13 mouse cellular contexts compared by ENCODE assay signal in genomic region chr2:116001352-116002138, GRCm38 (mm10).
DNase-seq lines count a peak whose midpoint lies in the region; ATAC-seq lines count a peak whose summit lies in the region.
"Had no signal": no experiment of that assay in that cellular context is flagged by ENCODE, and none has a peak within 500 bp of the region (broad histone marks: within the 10 kb centered on the region; RNA-seq: fewer than 3 reads in every experiment).

No protein-coding gene starts in this region.

- no peak overlapping the region for H3K4me3 ChIP-seq in forebrain, embryonic 12.5 days (replicated peaks)
- no peak overlapping the region for H3K4me3 ChIP-seq in forebrain, embryonic 16.5 days (replicated peaks; ENCODE audit: low read length)
- no peak overlapping the region for H3K4me3 ChIP-seq in hindbrain, embryonic 13.5 days
- no peak overlapping the region for H3K4me3 ChIP-seq in midbrain, embryonic 14.5 days (replicated peaks; ENCODE audit: low read depth, low read length)

- peaks cover 57% of the 10 kb centered on the region for H3K4me1 ChIP-seq in forebrain, embryonic 12.5 days
- peaks cover 58% of the 10 kb centered on the region for H3K4me1 ChIP-seq in forebrain, embryonic 16.5 days (replicated peaks; ENCODE audit: control insufficient read depth, insufficient read depth, low read length)
- H3K4me1 ChIP-seq in hindbrain, embryonic 13.5 days (replicated peaks) = peaks cover 68% of the 10 kb centered on the region
- peaks cover 25% of the 10 kb centered on the region for H3K4me1 ChIP-seq in midbrain, embryonic 14.5 days (ENCODE audit: control insufficient read depth, insufficient read depth, low read length)

- ATAC-seq in forebrain, embryonic 12.5 days (ENCODE audit: low FRiP score) = no peak
- ATAC-seq in forebrain, embryonic 16.5 days = no peak
- ATAC-seq in hindbrain, embryonic 13.5 days (ENCODE audit: low FRiP score) = peak; percentile 37; the same call in 1 of the 2 replicates
- ATAC-seq in midbrain, embryonic 14.5 days (ENCODE audit: low FRiP score, low TSS enrichment) = no peak

- 18% methylated on average over 6 of the region's 6 CpGs for WGBS in forebrain, embryonic 12.5 days
- WGBS in forebrain, embryonic 16.5 days = 16% methylated on average over 6 of the region's 6 CpGs
- WGBS in hindbrain, embryonic 13.5 days = 27% methylated on average over 6 of the region's 6 CpGs
- WGBS in midbrain, embryonic 14.5 days = 29% methylated on average over 6 of the region's 6 CpGs

- H3K27ac ChIP-seq in forebrain, embryonic 12.5 days = peak overlapping the region; percentile 32
- H3K27ac ChIP-seq in forebrain, embryonic 16.5 days (ENCODE audit: low read length) = no peak overlapping the region
- peak overlapping the region; percentile 45 for H3K27ac ChIP-seq in hindbrain, embryonic 13.5 days
- H3K27ac ChIP-seq in midbrain, embryonic 14.5 days (replicated peaks; ENCODE audit: low read depth, low read length) = peak overlapping the region; percentile 43

- H3K9ac ChIP-seq in forebrain, embryonic 12.5 days = 0 out of 2 replicates have a peak overlapping the region, but pooled peaks have one; percentile 18
- H3K9ac ChIP-seq in forebrain, embryonic 16.5 days (replicated peaks; ENCODE audit: low read depth, low read length) = no peak overlapping the region; the same call in 1 of the 2 replicates
- H3K9ac ChIP-seq in hindbrain, embryonic 13.5 days = no peak overlapping the region
- no peak overlapping the region for H3K9ac ChIP-seq in midbrain, embryonic 14.5 days (replicated peaks; ENCODE audit: low read length)

- H3K36me3 ChIP-seq in forebrain, embryonic 12.5 days (replicated peaks) = peaks cover 13% of the 10 kb centered on the region; the same call in 1 of the 2 replicates
- H3K36me3 ChIP-seq in forebrain, embryonic 16.5 days (ENCODE audit: control insufficient read depth, insufficient read depth) = peaks cover 4% of the 10 kb centered on the region; the same call in 1 of the 2 replicates
- H3K36me3 ChIP-seq in hindbrain, embryonic 13.5 days = peaks cover 11% of the 10 kb centered on the region; the same call in 1 of the 2 replicates
- no peaks in the 10 kb centered on the region for H3K36me3 ChIP-seq in midbrain, embryonic 14.5 days (ENCODE audit: control insufficient read depth, insufficient read depth, low read length)
- H3K36me3 ChIP-seq: G1E had no signal

- peaks cover 23% of the 10 kb centered on the region; the same call in 1 of the 2 replicates for H3K27me3 ChIP-seq in forebrain, embryonic 12.5 days
- no peaks in the 10 kb centered on the region for H3K27me3 ChIP-seq in forebrain, embryonic 16.5 days (replicated peaks; ENCODE audit: control insufficient read depth, insufficient read depth, low read length)
- no peaks in the 10 kb centered on the region for H3K27me3 ChIP-seq in hindbrain, embryonic 13.5 days
- H3K27me3 ChIP-seq in midbrain, embryonic 14.5 days (ENCODE audit: control insufficient read depth, insufficient read depth, low read length) = no peaks in the 10 kb centered on the region

- peak; percentile 58 for DNase-seq in embryo, embryonic 10.5 days (ENCODE audit: low spot score)
- DNase-seq in midbrain, embryonic 14.5 days = no peak
- DNase-seq in gastrocnemius, postnatal 25 days = no peak
- no peak for DNase-seq in spleen, postnatal 36 days (ENCODE audit: low spot score in 2 of 2)
- no peak for DNase-seq in adrenal gland, adult 2 months
- DNase-seq: adrenal gland, postnatal 10 days; gastrocnemius, postnatal 14 days; lung, adult 18-20 months; right cerebral cortex, postnatal 25 days had no signal

- H3K4me2 ChIP-seq in forebrain, embryonic 12.5 days = no peak overlapping the region; the same call in 1 of the 2 replicates
- H3K4me2 ChIP-seq in forebrain, embryonic 16.5 days (ENCODE audit: low read length) = no peak overlapping the region
- no peak overlapping the region for H3K4me2 ChIP-seq in hindbrain, embryonic 13.5 days
- H3K4me2 ChIP-seq in midbrain, embryonic 14.5 days (ENCODE audit: low read length) = no peak overlapping the region

- no peaks in the 10 kb centered on the region for H3K9me3 ChIP-seq in forebrain, embryonic 12.5 days
- H3K9me3 ChIP-seq in forebrain, embryonic 16.5 days (ENCODE audit: control insufficient read depth, low read length) = no peaks in the 10 kb centered on the region
- no peaks in the 10 kb centered on the region for H3K9me3 ChIP-seq in hindbrain, embryonic 13.5 days
- H3K9me3 ChIP-seq in midbrain, embryonic 14.5 days (ENCODE audit: control insufficient read depth, low read length) = no peaks in the 10 kb centered on the region
